Mouse (Mus musculus) cerebellum, adult 18-20 months (tissue): ENCODE data around the gene Hs6st2.

Source experiments
- DNase-seq, 2 experiments: peaks; one replicate each; pipeline ENCODE4 v3.0.0; 2021

Gene Hs6st2

DNA sequence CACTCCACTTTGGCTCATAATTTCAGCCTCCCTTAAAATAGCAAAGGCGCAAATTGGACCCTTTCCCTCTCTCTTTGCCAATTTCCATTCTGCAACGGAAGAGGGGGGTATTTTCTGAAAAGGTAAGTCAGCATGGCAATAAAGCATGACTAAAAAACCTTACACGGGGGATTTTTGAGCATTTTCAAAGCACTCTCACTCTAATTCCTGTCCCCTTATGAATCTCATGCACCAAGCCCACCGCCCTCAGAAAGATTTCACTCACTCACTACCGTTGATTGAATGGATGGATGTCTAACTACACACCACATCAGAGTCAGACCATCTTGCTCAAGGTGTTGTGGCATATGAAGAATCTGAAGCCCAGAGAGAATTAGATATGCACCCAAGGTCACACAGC, at the start of gene Hs6st2:
Hs6st2 (minus strand) TSS at position 101 of the 400 bp plus-strand sequence.
- no peak for DNase-seq

DNA sequence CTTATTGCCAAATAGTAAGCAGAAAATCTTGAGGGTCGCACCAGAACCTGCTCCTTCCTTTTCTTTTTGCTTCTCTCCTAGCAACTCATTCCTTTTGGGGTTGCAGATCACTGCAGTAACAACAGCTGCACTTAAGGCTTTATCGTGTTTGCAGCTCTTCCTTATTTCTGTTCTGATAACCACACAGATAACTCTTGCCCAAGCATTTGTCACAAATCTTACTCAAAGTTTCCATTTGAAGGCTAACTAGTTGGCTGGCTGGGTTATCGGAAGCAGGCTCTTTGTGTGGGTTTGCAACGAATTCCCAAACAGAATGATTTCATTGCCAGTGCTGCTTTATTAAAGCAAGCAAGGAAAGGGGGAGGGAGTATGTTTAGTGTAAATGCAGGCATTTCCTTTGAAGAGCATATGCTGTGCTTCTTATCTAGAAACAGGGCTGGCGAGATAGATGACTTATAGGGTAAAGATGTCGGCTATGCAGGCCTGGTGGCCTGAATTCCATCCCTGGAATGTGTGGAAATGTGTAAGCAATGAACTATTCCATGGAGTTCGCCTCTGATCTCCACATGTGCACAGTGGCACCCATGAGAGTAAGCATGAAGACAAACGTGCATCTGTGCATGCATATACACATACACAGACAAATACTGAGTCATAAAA, 32.6 kb upstream of the Hs6st2 start:
- DNase-seq, result no peak

DNA sequence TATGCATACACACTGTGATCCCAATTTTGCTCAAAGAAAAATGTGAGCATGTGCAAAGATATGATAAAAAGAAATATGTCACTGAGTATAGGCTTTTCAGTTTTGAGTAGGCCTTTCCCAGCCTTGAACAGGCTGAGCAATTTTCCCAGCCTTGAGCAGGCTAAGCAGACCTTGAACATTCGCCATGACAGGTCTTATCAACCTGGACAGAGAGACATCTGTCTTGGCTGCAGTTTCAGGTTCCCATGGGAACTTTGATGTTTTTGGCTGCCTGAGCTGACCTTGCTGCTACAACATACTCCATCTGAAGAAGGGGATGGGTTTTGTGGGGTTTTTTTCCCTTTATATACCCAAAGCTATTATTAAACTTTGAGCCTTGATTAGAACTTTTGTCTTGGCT, 31.3 kb upstream of the Hs6st2 start:
- DNase-seq, result no peak

DNA sequence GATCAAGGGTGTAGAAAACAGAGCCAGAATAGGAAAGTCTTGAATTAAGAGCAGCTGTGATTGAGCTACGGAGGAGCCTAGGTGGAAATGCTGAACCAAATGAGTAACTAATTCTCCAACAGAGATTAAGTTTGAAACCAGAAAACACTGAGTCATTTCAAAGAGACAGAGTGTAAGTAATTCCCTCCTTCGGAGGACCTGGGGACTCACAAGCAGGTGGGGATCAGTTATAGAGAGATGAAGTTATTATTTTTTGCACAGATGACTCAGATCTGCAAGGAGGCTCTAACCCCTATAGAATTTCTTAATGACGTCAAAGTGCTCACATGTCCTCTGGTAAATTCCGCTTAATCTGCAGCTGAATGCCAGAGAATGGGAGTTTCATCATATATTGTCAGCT, 21.2 kb upstream of the Hs6st2 start:
- no peak for DNase-seq

DNA sequence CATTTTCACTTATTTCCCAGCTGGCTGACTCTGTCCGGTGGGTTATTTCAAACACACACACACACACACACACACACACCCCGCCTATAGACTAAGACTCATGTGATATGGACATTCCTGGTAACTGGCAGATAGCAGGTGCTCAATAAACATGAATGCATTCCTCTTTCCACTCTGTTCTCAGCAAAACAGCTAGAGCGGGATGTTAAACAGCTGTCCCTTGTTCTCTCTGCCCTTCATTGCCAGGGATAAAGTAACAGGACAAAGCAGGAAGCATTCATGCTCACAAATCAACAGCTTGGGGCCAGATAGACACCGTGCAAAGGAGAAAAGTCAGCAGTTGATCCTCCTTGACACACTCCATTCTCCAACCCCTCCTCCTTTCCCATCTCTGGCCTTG, 17.4 kb upstream of the Hs6st2 start:
- DNase-seq, result no peak

DNA sequence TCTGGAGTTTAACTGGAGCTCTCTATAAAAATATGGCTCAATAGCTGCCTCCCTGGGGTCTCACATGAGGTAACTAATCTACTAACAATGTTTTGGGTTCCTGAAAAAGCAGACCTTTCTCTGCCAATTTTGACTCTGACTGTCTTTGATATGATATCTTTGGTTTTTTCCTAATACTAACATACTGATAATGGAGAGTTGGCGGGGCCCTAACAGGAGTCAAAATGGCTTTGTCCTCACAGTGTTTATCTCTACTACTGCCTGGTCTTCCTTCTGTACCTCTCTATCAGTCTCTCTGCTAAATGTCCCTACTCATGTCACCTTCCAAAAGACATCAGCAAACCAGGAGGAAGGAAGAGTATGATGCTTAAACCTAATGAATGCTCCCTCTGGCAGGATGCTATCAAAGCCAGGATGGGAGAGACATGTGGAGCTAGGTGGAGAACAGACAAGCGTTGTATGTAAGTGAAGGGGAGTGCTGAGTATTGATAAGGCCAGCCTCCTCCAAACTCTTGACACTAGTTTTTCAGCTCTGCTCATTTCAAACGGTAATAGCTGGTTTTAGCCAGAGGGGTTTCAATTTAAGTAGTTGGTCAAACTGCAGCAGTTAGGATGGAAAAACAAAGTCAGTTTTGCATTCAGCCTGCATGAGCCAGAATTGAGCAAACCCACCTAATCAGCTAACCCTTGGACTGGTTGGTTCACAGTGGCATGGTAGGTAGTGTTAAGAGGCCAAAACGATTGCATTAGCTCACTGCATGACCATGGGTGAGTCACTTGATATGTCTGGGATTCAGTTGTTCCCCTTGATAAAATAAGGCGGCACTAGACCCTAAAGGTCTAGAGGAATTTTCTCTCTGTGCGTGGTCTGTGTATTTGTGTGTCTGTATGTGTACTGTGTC, 4.6 kb upstream of the Hs6st2 start:
- no peak for DNase-seq

DNA sequence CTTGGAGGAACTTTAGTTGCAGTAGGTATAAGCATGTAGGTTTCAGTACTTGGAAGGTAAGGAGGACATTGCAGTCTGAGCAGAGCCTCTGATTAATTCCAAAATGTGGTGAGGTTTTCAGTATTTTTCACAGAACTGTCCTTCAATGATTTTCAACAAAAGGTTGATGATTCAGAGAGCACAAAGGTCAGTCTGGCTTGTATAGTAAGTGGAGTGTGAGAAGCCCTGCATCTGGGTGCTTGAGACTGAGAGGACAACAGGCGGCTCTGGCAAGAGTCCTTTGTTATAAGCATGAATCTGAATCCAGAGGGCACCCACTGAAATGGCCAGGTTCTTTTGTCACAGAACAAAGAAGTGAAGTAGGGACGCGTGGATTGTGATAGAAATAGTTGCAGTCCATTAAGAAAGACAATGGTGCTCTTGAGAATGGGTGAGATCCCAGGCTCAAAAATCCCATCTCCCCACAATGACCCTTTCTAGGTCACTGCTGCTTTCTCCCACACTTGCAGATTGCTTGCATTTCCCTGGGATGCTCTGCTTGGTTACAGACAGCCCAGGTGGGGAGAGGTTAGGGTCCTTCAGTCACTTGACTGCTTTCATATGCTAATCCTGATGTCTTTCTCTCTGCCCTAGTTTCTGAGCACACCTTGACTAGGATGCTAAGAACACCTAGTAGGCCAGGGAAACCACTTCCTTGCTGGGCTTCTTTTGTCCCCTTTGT, 2.8 kb upstream of the Hs6st2 start:
- no peak for DNase-seq

DNA sequence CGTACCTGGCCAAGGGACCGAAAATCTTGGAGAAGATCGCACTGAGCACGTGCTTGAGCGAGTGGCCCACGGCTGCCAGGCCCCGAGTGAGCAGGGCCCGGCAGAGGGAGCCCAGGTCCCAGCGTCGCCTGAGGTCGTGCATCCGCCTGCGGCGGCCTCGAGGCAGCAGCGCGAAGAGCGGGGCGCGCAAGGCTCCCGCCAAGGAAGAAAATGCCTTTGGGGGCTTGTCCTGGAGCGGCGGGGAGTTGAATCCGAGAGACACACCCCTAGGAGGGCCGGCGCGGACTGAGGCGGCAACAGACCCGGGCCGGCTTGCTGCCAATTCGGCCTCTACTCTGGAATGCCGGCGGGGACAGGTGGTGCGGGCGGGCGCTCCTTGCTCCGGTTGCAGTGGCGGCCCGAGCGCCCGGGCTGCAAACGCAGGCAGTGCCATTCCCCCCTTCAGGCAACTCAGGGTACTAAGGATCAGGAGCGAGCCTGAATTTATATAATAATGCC, 437 bp downstream of the Hs6st2 start:
- peak; percentile 65 to 72 for DNase-seq

DNA sequence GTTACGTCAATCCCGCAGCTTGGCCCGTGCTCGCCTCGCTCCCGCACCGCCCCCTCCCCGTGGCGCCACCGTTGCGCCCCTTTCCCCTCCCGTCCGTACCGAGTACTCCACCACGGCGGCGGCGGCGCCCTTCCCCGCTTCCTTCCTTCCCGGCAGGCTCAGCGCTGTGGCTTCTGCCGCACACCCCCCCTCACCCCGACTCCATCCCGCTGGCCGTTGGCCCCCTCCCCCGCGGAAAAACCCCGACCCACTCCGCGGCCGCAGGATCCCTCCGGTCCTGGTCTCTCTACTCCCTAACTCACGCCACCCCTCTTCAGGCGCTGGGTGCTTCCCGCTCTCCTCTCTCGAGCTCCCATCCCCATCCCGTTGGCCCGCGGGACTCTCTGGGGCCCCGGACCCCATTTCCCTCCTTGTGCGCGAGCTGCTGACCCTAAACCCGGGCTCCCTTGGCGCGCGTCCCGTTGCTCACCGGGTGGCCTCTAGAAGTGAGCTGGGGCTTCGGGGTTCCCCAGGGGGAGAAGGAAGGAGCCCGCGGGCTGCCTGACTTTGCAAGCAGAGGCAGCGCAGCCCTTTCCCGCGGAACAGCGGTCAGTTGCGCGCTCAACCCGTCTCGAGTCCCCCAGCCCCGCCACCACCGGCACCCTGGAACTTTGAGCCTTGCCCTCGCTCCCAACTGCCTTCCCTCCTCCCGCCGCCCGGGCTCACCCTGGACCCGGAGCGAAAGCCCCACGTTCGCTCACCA, 1.1 kb downstream of the Hs6st2 start:
- peak; percentile 63 to 68 for DNase-seq

DNA sequence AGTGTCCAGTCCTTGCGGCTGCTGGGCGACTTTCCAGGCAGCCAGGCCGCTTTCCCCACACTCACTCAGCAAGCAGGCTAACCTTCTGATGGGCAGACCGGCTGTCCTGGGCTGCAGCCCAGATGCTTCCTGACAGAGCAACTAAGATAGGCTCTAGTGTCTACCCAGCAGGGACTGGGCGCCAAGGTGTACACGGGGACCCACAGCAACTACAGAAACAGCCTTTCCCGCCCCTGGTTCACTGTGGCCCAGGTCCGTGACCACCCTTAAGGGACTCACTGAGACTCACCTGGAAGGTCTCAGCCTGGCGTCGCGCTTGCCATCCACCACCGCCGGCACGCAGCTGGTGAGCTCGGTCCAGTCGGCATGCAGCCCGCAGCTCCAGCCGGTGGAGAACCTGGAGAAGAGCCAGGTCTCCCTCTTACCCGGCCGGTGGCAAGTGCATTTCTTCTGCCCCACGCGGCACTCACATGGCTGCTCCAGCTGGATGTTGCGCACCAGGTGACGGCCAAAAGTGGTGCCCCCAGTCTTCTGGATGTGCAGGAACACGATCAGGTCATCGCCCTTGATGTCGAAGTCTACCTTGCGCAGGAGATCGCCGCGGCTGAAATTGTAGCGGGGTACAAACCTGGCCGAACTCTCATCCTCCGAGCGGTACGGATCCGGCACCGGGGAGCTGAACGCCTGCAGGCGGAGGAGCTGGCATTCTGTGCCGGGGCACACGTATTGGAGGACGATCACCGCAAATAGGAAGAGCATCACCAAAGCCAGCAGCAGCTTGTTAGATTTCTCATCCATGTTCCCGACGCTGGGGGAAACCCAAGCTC, 1.8 kb downstream of the Hs6st2 start:
- DNase-seq, result peak; percentile 53 to 59

DNA sequence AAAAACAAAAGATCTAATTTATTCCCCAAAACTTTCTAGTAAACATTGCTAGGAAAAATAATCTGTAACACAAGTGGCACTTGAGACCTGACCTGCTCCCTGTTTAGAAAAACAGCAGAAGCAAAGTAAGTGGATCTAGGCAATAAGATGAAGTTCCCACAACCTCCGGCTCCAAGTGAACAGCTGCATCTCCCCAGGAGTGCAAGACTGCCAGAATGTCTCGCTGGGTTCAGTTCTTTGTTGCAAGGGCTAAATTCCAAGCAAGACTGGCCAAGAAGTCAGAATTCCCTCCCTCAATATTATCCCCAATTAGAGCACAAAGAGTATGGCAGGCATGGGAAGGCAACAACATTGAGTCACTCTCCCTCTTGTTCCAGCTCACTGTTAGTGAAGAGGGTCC, 23.4 kb downstream of the Hs6st2 start:
- peak in 1 of 2 experiments; percentile 8 for DNase-seq

DNA sequence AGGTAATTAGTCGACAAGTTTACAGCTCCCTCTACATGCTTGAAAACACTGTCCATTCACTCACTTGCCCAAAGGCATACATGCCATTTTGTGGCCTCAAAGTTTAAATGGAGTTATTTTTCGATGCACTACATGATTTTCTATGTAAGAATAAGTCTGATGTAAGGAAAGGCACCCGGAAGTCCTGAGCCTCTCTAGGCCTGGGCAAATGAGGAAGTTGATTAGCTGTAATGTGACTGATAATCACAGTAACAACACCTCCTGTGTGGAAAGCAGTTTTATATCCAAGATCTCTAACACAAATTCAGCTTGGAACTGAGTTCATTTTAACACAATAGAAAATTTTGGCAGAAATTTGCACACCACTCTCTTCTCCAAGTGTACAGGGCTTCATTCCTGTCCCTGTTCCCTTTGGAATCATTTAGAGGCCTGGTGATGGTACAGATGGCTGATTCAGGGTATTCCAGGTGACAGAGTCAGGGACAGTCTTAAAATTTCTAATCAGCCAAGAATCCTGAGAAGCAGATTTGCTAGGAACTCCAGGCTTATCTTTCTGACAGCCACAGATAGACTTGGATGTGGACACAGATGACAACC, 38.9 kb downstream of the Hs6st2 start:
- DNase-seq, result peak; percentile 6 to 9

DNA sequence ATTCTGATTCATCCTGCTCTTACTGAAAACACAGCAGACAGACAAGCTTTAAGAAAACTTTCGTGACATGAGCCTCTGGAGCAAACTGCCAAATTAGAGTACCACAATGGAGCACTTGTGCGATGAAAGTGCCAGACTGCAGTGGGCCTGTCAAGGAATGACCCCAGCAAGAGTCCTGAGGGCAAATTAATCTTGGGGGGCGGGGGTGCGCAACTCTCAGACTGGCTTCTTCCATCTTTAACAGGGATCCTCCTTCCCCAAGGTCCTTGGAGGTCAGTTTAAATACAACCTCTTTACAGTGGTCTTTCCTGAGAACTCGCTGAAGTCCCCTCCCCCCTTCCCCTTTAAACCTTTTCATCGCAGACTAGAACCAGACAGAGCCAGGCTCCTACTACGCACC, 45.9 kb downstream of the Hs6st2 start:
- no peak for DNase-seq

DNA sequence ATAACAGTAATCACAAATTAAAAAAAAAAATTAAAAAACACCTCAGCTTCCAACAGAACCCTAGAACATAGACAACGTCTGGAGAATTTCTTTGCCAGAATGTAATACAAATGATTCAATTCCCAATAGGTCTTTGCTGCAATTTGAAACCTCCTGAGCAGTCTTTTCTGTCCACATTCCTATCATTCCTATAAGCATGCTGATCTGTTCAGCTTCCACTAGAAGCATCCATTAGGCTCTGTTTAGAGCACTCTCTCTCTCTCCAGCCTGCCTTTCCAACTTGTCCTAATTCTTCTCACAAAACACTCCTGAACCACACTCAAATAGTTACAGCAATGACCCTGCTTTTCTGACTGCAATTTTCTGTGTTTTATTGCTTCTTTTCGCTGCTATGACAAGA, 50.3 kb downstream of the Hs6st2 start:
- DNase-seq, result no peak

DNA sequence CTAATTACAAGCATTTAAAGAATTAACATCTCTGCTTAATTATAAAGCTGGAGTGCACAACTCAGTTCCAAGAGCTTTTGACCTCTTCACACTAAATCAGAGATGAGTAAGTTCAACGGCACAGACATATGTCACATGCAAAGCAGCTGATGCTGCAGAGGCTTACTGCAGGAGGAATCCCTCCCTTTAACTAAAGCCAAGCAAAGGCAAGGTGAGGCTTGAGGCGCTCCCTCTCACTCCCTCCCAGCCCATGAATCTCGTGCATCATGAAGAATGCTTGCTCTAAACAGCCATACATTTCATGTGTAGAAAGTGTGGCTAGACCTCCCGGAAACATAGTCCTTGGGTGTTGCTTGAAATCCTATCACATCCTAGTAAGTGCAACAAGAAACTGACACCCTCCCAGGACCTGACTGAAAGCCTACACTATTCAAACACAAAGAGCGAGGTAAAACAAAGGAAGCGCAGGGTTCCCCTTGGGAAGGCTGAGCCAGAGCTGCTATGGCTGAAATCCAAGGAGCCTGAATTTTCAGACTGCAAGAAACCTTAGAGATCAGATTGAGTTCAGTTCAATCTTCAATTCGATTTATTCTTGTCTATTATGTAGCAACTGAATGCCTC, 67.2 kb downstream of the Hs6st2 start:
- no peak for DNase-seq

DNA sequence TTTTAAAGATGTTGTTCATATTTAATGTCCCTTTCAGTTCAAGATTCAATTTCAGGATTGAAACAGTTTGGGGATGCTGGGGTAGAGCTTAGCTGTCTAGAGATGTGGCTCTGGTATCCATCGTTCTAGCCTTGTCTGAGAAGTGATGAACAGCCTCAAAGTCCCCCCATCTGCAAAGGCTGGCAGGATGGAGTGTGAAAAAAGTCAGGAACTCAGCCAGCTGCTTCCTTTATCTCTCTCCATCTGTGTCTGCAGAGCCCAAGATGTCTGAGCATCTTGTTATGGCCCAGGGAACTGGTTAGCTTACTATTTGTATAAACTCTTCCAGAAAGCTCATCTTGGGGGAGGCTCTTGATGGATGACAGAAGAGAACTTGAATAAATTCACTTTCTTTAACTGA, 70.9 kb downstream of the Hs6st2 start:
- no peak for DNase-seq

DNA sequence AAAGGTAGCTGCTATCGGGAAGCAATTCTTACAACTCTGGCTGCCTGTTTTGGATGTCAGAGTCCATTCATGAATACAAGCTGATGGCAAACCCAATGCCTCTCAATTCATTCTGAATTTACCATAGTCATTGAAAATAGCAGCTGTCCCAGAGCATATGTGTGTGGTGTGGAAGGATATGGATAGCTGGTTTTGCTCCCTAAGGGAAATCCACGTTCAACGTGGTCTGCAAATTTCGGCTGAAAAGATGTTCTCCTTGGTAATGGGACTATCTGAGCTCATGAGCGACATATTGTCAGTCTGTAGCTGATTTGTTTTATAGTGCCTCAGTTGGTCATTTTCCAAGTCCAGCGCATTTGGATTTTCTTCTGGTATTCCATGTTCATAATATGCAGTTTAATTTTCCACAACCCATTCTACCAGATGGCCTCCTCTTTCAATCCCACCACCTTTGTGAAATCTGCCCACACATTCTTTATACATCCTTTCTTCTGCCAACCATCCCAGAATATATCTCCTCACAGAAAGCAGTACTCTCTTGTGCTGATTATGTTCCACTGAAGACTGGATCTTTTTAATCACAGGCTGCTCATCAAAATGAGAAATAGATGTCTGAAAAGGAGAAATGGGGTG, 75.3 kb downstream of the Hs6st2 start:
- no peak for DNase-seq

DNA sequence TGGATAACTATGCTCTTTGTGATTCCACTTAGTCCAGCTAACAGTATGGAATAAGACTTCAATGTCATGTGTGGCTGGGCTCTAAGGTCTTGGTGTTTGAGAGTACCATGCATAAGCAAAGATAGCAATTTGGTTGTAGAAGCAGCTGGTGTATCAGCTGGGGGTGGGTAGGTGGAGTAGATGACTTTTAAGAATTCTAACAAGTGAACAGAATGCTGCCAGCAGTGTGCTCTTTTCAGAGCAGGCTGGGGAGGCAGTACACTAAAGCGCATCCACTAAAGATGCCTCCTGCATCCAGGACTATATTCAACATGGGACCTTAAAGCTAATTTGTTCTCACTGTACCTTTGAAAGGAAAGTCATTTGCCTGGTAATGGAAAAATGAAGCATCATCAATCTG, 88.9 kb downstream of the Hs6st2 start:
- DNase-seq, result peak; percentile 19 to 23

DNA sequence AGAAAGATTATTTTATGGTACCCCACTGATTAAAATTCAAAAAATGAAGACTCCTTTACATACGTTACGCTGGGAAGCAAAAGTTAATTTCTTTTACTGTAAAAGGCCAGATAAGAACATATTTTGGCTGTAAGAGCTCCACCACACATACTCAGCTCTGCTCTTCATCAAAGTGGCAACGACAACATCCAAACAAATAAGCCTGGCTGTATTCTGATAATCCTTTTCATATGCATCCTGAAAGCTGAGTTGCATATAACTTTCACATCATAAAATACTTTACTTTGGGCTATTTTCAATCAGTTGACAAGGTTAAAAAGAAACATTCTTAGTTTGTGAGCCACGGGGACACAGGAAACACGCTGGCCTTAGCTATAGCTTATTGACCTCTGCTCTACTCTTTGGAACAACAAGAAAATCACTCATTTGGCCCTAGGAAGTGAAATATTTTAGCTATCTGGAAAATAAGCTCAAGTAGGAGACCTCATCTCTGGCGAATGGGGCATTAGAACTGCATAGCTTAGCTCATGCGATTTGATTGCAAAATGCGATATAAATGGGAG, 91.1 kb downstream of the Hs6st2 start:
- no peak for DNase-seq

DNA sequence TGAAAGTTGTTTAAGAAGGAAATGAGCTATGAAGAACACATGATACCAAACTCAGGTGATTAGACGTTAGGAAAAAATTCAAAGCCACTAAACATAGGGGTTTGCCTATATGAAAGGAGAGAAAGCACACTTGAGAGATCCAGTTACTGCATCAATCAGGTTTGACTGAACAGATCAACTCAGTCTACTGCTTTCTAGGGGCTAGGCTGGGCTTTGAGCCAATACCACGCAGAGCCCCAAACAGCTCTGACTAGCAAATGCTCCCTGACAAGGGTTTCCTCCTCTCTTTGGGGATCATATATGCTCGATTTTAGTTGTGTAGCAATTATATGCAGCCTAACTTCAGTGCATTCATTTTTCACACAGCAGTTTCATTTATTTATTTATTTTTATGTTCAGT, 96.2 kb downstream of the Hs6st2 start:
- DNase-seq, result no peak
